Mouse (Mus musculus): Measurements from ENCODE around the gene Srprb.

DNA sequence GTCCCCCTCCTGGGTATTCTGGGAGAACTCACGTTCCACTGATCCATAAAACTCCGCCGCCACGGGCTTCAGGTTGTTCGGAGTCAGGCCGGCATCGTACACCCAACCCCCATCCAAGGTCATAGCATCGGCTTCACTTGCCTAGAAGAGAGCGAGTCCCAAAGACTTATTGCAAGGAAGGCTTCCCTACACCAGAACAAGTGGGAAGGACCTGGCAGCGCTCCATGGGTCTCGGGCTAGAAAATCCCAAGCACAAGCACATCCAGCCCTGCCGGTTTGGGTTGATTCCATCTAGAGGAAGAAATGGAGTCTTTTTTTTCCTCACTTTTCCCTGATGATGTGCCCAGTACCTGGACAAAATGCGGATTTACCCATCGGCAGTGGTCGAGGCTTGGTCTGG lies 24.9 kb upstream of the Srprb start:
- TF ChIP-seq POLR2A (IDR thresholded peaks at IDR 0.05; ENCODE audit: insufficient read depth, low read depth, low read length) (no peak), CTCF (IDR thresholded peaks at IDR 0.05; ENCODE audit: insufficient read depth, low read depth, low read length) (no peak)
